Mouse (Mus musculus) kidney, adult 2 months (tissue): ENCODE measurements around the gene Hnrnpa3. TPM values are rescaled to one million over a fixed set of nuclear protein-coding genes. Genes with fewer than 3 reads are reported as not detected.
A peak's percentile ranks its signal among the peaks of the same experiment; 100 is the strongest.

ENCODE experiments used
- DNase-seq: peaks from one replicate; pipeline ENCODE4 v3.0.0; 2021
- H3K27ac ChIP-seq: fragments of 200-500 bp; 2 replicates; pipeline ENCODE4 v1.5.1; 2012; ENCODE audit warnings: low read depth, low read length, control low read depth, inconsistent platforms; ENCODE audit not compliant: insufficient read depth
- H3K27me3 ChIP-seq: fragments of 200-500 bp; replicated peaks from 2 replicates; pipeline ENCODE4 v1.6.1; 2012; ENCODE audit warnings: mild to moderate bottlenecking, moderate library complexity, low read length, inconsistent platforms; ENCODE audit not compliant: control insufficient read depth, insufficient read depth
- H3K36me3 ChIP-seq: fragments of 200-500 bp; 2 replicates; pipeline ENCODE4 v1.6.1; 2012; ENCODE audit warnings: mild to moderate bottlenecking, moderate library complexity, low read length, inconsistent platforms; ENCODE audit not compliant: control insufficient read depth, insufficient read depth
- H3K4me1 ChIP-seq: fragments of 200-500 bp; 2 replicates; pipeline ENCODE4 v1.6.1; 2011; ENCODE audit warnings: low read length; ENCODE audit not compliant: control insufficient read depth, insufficient read depth
- H3K4me3 ChIP-seq: fragments of 200-500 bp; 2 replicates; pipeline ENCODE4 v1.5.1; 2011; ENCODE audit warnings: mild to moderate bottlenecking, low read depth, low read length, control low read depth; ENCODE audit not compliant: insufficient read depth
- CTCF ChIP-seq: fragments of 200-500 bp; conservative IDR thresholded peaks from 2 replicates; pipeline ENCODE4 v1.5.1; 2011; ENCODE audit warnings: low read depth, mild to moderate bottlenecking, control low read depth, low read length, moderate library complexity, mixed read lengths; ENCODE audit not compliant: insufficient read depth, insufficient read length
- POLR2A ChIP-seq: fragments of 200-500 bp; IDR thresholded peaks from one replicate; pipeline ENCODE4 v1.6.1; 2011; ENCODE audit warnings: low read depth, low read length, control low read depth
- WGBS: fragments of 180-500 bp; shearing (Covaris S2); methylation state at CpG from one replicate; pipeline ENCODE4 v1.1.7; 2018; 5-methylcytosine and 5-hydroxymethylcytosine counted together
- polyA plus RNA-seq: library from polyadenylated mRNA; depleted of rRNA; stranded (reverse); fragments of >200 nt; gene quantifications from 2 replicates; pipeline ENCODE4 v1.2.3, GENCODE M21; 2012

Hnrnpa3 gene
- polyA plus RNA-seq, 1 experiment = 34.0 TPM

- WGBS = 1% methylated on average over 62 of the region's 62 CpGs
Measured at GRCm38 (mm10) chr2:75703375-75704181, 44.5 kb downstream of the Hnrnpa3 start.

GRCm38 (mm10) chr2:75704234-75705161 lies 45.4 kb downstream of the Hnrnpa3 start, which contains the start of gene Nfe2l2:
TSS of gene Nfe2l2 (minus strand) at chr2:75704641.
- Histone ChIP-seq H3K4me1 (peaks cover 19% of the 10 kb centered on the region), H3K36me3 (no peaks in the 10 kb centered on the region; the same call in 1 of the 2 replicates), H3K27ac (peak within 1 kb of the TSS; percentile 99), H3K4me3 (peak within 1 kb of the TSS; percentile 74), H3K27me3 (no peaks in the 10 kb centered on the region)
- TF ChIP-seq POLR2A (peak; percentile 98), CTCF (0 out of 2 replicates have a peak, but pooled peaks have one; percentile 9)
- DNase-seq = peak; percentile 100
- WGBS = under 1% methylated on average over 57 of the region's 58 CpGs

More at GRCm38 (mm10) chr2:75703375-75704181, 44.5 kb downstream of the Hnrnpa3 start:
- peak; percentile 98 for DNase-seq
- Histone ChIP-seq H3K27ac (peak overlapping the region; percentile 99), H3K4me1 (peaks cover 24% of the 10 kb centered on the region), H3K27me3 (no peaks in the 10 kb centered on the region), H3K36me3 (no peaks in the 10 kb centered on the region; the same call in 1 of the 2 replicates), H3K4me3 (peak overlapping the region; percentile 74)
- TF ChIP-seq CTCF (no peak), POLR2A (peak; percentile 88)

DNA sequence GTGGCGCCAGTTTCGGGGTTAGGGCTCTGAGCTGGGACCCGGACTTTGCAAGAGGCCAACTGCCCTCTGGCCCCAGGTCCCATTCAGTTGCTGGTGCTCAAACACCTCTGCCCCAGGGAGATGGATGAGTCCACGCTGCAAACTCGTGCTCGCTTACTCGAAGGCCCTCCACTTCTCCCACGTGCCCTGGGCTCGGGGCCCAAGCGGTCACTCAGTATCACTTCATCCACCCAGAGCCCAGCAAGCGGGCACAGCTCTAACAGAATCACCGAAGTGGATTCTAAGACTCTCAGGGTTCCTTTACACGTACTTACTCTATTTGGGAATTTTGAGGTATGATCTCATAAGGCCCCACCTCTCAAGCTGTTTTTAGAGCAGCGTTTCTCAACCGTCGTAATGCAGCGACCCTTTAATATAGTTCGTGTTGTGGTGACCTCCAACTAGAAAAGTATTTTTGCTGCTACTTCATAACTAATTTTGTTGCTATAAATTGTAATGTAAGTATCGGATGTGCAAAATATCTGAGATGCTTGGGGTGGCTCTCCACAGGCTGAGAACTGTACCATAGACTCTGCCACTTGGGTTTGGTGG lies 46.2 kb downstream of the Hnrnpa3 start:
- 13% methylated on average over 19 of the region's 19 CpGs for WGBS
- no peaks in the 10 kb centered on the region for H3K27me3 ChIP-seq
- peaks cover 14% of the 10 kb centered on the region for H3K4me1 ChIP-seq
- peak overlapping the region; percentile 95 for H3K27ac ChIP-seq
- H3K4me3 ChIP-seq = peak overlapping the region; percentile 74
- DNase-seq = peak; percentile 79
- TF ChIP-seq POLR2A (no peak), CTCF (no peak)
- no peaks in the 10 kb centered on the region; the same call in 1 of the 2 replicates for H3K36me3 ChIP-seq

- 50% methylated on average over 5 of the region's 5 CpGs for WGBS
- Histone ChIP-seq H3K27ac (no peak overlapping the region), H3K4me1 (peaks cover 11% of the 10 kb centered on the region), H3K4me3 (no peak overlapping the region), H3K27me3 (no peaks in the 10 kb centered on the region), H3K36me3 (no peaks in the 10 kb centered on the region)
- no peak for DNase-seq
- TF ChIP-seq POLR2A (no peak), CTCF (no peak)
Measured at GRCm38 (mm10) chr2:75706435-75706834, 47.4 kb downstream of the Hnrnpa3 start.

DNA sequence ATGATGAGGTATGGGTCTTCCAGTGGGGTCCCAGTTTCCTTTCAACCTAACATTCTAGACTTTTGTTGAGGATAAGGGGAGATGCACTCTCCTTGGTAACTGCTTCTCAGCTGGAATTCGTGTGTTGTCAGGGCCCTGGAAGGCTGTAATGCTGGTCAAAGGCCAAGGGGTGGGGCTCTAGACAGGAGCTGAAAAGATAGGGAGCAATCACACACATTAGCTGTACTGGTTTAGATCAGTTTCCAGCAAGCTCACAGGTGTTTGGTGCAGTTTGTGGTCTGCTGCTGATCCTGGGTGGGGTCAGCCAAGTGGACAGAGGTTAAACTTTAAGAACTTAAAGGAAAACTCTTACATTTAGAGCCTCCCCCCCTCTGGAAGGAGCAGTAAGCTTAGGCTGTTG lies 48.4 kb downstream of the Hnrnpa3 start:
- TF ChIP-seq CTCF (0 out of 2 replicates have a peak, but pooled peaks have one; percentile 16), POLR2A (no peak)
- Histone ChIP-seq H3K4me1 (peaks cover 7% of the 10 kb centered on the region; the same call in 1 of the 2 replicates), H3K27me3 (no peaks in the 10 kb centered on the region), H3K36me3 (no peaks in the 10 kb centered on the region), H3K27ac (no peak overlapping the region), H3K4me3 (no peak overlapping the region)
- no peak for DNase-seq
- WGBS = 14% methylated on average over 1 of the region's 1 CpGs

GRCm38 (mm10) chr2:75713083-75713482 lies 54.0 kb downstream of the Hnrnpa3 start:
- DNase-seq = no peak
- WGBS = 88% methylated on average over 3 of the region's 3 CpGs
- no peak overlapping the region for H3K4me3 ChIP-seq
- TF ChIP-seq POLR2A (no peak), CTCF (no peak)
- no peaks in the 10 kb centered on the region for H3K36me3 ChIP-seq
- H3K27me3 ChIP-seq = no peaks in the 10 kb centered on the region
- no peak overlapping the region for H3K27ac ChIP-seq
- H3K4me1 ChIP-seq = peaks cover 3% of the 10 kb centered on the region; the same call in 1 of the 2 replicates

GRCm38 (mm10) chr2:75714766-75715165 lies 55.7 kb downstream of the Hnrnpa3 start:
- 49% methylated on average over 4 of the region's 4 CpGs for WGBS
- Histone ChIP-seq H3K27me3 (no peaks in the 10 kb centered on the region), H3K36me3 (no peaks in the 10 kb centered on the region), H3K4me1 (peaks cover 3% of the 10 kb centered on the region; the same call in 1 of the 2 replicates), H3K27ac (no peak overlapping the region), H3K4me3 (no peak overlapping the region)
- TF ChIP-seq POLR2A = no peak
- TF ChIP-seq CTCF = no peak
- no peak for DNase-seq
